ENCODE assay signal across 1 mouse cellular context in the genomic region with DNA sequence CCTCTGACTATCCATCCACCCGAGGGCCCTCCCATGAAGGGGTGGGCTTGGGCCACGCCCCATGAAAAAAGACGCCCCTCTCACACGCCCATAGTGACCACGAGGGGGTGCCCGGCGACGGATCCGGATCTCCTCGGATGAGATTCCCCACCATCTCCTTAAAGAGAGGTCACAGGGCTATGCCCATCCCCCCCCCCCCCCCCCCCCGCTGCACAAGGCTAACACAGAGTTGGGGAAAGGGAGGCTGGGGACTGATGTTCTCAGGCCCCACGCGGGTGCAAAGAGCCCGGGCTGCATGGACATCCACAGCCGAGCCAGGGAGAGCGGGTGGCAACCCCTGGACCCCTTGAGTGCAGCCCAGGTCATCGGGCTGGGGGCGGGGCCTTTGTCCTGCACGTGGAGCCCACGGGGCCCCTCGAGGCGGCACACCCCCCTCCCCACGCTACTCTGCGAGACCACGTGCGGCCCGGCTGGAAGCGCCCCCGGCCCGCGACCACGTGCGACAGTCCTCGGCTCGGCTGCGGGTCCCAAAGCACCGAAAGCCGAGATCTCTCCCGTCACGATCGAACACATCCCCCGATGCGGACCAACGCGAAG.
A peak's percentile ranks its signal among the peaks of the same experiment; 100 is the strongest.
TF ChIP-seq lines count a peak whose summit lies in the region.

No protein-coding gene starts in this region.

TF ChIP-seq in MEL, 35 proteins besides CTCF, POLR2A, EP300 and RAD21 (continued from another document):
- peak; percentile 95 for TF ChIP-seq MXI1 (IDR thresholded peaks at IDR 0.05; ENCODE audit: low read depth, low read length)
- TF ChIP-seq POLR2AphosphoS2 (IDR thresholded peaks at IDR 0.05; ENCODE audit: low read length): peak; percentile 20; the same call in 1 of the 2 replicates
- 0 out of 2 replicates have a peak, but pooled peaks have one; percentile 3 for TF ChIP-seq ETS1 (IDR thresholded peaks at IDR 0.05; ENCODE audit: low read depth, low read length)
- no peak for TF ChIP-seq MEF2A (IDR thresholded peaks at IDR 0.05; ENCODE audit: extremely low read depth, insufficient replicate concordance, low read depth, low read length, poor library complexity, severe bottlenecking)
- TF ChIP-seq USF1 (IDR thresholded peaks at IDR 0.05; ENCODE audit: low read depth, low read length): peak; percentile 26; the same call in 1 of the 2 replicates
- 0 out of 2 replicates have a peak, but pooled peaks have one; percentile 7 for TF ChIP-seq SMC3 (IDR thresholded peaks at IDR 0.05; ENCODE audit: low read depth, low read length)
- TF ChIP-seq SIN3A (IDR thresholded peaks at IDR 0.05; ENCODE audit: low read length): peak; percentile 72; the same call in 1 of the 2 replicates
- no peak; the same call in 1 of the 2 replicates for TF ChIP-seq BHLHE40 (IDR thresholded peaks at IDR 0.05; ENCODE audit: borderline replicate concordance, low read depth, low read length)
- no peak for TF ChIP-seq GABPA (IDR thresholded peaks at IDR 0.05; ENCODE audit: low read depth, low read length)
- no peak for TF ChIP-seq POLR2AphosphoS5 (IDR thresholded peaks at IDR 0.05; ENCODE audit: borderline replicate concordance, low read depth, low read length)
